Mouse (Mus musculus) spleen, adult 2 months (tissue): ENCODE measurements around the gene Grid2.

Experiments used
- CTCF ChIP-seq: fragments of 200-500 bp; IDR thresholded peaks from 2 replicates; pipeline ENCODE4 v1.5.1; 2011; ENCODE audit warnings: mild to moderate bottlenecking, inconsistent platforms; ENCODE audit not compliant: insufficient read depth, insufficient read length, insufficient replicate concordance; ENCODE audit errors: extremely low read depth
- POLR2A ChIP-seq: fragments of 200-500 bp; IDR thresholded peaks from 2 replicates; pipeline ENCODE4 v1.6.1; 2011; ENCODE audit warnings: low read depth, low read length, inconsistent platforms

DNA sequence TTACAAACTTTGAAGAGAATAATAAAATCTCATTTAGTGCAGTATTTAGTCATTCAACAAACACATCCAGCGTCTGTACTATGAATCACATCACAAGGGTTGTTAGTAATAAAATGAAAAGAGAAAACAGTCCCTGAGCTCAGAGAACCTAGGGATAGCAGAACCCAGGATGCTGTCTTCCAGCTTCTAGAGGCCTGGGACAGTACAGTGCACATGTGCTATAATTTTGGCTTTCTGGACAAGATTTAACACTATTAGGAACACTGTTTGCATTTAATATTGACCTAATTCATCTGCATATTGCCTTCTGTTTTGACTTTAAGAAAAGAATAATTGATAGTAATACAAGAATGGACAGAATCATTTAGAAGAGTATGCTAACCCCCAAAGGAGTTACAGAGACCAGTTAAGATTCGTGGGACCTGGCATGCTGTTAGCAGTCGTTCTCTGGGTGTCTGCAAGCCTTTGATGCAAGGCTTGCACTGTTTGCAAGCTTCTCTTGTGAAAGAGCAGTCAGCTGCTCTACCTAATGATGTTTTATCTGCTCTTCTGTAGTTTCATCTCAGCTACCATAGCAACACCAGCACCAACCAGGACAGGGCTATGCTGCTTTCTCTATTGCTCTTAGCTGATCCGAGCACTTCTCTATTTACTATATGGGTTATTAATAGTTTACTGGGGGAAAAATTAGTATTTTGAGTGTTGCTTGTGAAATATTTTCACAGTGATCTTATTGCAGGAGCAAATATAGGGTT lies 1234.8 kb downstream of the Grid2 start:
- TF ChIP-seq CTCF (no peak), POLR2A (no peak)
